Mouse (Mus musculus): ENCODE measurements around the gene Sigirr.

Sigirr gene

GRCm38 (mm10) chr7:141059929-141060328, 40.4 kb downstream of the Sigirr start:
- peak in 1 of 2 experiments; percentile 27 for DNase-seq

- no peak for DNase-seq
These were observed 41.6 kb downstream of the Sigirr start for GRCm38 (mm10) chr7:141058601-141059341.

DNA sequence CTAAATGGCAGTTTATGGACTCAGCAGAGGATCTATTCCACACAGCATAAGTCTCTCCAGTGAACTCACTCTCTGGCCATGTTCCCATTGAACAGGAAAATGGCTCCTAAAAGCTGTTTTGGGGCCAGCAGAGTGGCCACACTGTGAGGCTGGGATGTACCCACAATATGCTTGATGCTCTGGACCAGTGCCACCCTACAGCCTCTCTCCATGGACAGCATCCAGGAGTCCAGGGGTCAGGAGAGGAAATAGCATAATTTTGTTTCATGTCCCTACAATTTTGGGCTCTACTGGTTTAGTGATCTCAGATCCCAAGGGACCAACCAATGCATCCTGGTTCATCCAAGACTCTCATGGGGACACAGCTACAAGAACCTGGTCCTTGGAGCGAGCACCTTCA, 42.8 kb downstream of the Sigirr start:
- peak in 1 of 2 experiments; percentile 41 for DNase-seq

DNA sequence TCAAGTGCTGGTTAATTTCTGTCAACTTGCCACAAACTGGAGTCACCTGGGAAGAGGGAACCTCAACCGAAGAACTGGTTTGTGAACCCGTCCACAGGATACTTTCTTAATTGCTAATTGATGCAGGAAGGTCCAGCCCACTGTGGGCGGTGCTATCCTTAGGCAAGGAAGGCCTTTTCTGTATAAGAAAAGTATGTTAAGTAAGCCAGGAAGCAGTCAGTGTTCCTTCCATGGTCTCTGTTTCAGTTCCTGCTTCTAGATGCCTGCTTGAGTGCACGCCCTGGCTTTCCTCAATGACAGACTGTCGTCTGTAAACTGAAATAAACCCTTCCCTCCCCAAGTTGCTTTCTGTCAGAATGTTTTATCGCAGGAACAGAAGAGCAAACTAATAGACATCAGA, 43.4 kb downstream of the Sigirr start:
- no peak for DNase-seq

DNA sequence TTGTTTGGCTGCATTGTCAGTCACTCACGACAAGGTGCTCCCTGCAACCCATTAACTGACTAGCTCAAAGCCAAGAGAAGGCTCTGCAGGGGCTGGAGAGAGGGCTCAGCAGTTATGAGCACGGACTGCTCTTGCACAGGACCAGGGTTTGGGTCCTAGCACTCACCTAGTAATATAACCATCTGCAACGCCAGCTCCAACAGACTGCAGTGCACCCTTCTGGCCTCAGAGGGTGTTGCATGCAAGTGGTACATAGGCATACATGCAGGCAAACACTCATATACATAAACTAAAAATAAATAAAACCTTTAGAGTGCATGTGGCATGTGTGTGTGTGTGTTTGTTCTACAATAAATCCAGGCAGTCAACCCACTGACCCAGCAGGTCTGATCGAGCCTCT, 44.6 kb downstream of the Sigirr start:
- no peak for DNase-seq

DNA sequence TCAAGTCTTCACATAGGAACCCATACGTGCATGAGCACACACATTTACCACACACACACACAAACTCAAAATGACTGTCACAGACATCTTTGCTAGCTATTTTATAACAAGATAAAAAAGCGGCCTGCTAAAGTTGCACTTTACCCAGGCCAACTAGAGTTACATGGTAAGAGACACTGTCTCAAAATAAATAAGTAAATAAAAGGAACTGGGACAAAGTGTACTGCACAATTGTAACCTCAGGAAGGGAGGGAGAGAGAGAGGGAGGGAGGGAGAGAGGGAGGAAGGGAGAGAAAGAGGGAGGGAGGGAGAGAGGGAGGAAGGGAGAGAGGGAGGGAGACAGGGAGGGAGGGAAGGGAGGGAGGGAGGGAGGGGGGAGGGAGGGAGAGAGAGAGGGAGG, 48.0 kb downstream of the Sigirr start:
- no peak for DNase-seq

DNA sequence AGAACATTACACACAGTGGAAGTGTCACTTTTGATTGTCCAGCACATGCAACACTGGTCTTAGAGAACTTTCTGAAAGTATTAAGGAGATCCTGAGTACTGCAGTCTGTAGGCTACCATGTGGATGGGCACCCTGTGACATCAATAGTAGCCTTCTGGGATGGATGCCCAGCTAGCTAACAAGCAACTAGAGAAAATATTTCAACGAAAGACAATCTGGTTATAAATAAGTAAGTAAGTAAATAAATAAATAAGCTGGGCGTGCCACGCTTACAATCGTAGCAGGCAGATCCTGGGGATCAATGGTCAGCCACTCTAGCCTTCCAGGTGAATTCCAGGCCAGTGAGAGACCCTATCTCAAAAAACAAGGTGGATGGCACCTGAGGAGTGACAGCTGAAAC, 48.4 kb downstream of the Sigirr start:
- DNase-seq = no peak

DNA sequence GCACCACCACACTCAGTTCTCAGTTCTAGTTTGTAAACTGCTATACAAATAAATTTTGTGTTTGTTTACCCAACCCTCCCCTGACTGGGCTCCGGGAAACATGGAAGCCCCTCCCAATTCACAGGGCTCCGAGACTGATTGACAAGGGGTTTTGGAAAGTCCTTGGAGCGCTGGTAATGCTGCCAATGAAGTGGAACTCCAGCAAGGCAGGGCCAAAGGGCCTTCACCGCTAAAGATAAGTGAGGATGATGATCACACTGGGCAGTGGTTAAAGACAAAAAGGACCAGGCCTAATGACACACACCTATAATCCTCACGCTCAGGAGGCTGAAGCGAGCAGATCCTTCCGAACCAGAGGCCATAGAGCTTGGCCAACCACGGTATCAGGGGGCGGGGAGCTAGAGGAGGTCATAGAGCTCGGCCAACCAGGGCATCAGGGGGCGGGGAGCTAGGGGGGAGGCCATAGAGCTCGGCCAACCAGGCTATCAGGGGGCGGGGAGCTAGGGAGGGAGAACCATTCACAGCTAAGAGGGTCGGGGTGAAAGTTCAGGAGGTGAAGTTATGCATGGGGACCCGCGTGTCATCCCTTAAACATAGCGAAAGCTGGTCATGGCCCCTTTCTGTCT, 49.2 kb downstream of the Sigirr start:
- no peak for DNase-seq

- DNase-seq = no peak
These were observed 51.0 kb downstream of the Sigirr start for GRCm38 (mm10) chr7:141049326-141049725.

DNA sequence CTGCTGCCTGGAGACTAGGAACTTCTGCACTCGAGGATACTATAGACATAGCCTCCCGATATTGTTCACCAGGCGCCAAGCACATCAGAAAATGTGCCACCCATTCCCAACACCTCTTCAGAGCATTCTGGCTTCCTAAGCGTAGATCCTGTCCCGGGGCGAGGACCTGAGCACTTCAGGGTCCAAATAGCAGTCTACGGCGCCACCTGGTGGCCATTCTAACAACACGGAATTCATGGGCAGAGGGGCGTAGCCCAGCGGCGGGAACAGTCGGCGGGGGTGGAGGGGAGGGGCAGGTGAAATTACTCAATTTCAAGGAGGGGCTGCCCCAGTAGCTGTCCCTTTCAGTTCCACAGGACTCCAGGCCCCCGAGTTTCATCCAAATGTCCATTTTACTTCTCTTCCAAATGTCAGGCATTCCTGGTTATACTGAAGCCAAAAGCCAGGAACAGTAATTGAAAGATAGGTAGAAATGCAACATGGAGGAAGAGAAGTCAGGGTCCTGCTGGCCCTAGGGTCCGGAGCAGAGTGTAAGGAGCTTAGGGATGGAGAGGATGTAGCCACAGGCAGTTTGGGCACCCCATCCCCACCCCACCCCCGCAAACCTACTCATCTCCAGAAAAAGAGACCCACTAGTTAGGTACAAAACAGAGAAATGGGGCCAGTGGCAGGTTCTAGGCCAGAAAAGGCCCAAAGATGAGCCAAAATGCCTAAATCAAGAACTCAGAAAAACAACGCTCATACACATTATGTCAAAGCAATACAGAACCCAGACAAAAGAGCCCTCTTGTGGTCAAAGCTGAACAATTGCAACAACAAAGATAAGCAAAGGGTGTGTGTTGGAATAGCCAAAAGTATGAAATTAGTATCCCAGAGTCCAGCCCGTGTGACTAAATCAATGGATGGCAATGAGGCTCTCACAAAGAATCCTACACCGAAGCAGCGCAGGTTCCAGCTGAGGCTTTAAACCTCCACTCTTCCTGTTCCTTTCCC, 51.9 kb downstream of the Sigirr start:
- DNase-seq = peak; percentile 93 to 96

- DNase-seq = peak; percentile 80 to 91
These were observed 52.7 kb downstream of the Sigirr start for GRCm38 (mm10) chr7:141047581-141048225.

GRCm38 (mm10) chr7:141046931-141047580, 53.3 kb downstream of the Sigirr start:
- peak; percentile 36 to 60 for DNase-seq

GRCm38 (mm10) chr7:141042539-141042938, 57.8 kb downstream of the Sigirr start:
- DNase-seq = no peak

- DNase-seq = peak; percentile 85 to 90
These were observed 58.7 kb downstream of the Sigirr start for GRCm38 (mm10) chr7:141041661-141042060.

All from kidney, postnatal 25 days (tissue).